Mouse (Mus musculus): ENCODE data around the gene Mroh8. TPM values are rescaled to one million over a fixed set of nuclear protein-coding genes. Genes with fewer than 3 reads are reported as not detected.

Gene Mroh8
- polyA plus RNA-seq, 1 experiment from 2014 or later = 0.09 TPM

DNA sequence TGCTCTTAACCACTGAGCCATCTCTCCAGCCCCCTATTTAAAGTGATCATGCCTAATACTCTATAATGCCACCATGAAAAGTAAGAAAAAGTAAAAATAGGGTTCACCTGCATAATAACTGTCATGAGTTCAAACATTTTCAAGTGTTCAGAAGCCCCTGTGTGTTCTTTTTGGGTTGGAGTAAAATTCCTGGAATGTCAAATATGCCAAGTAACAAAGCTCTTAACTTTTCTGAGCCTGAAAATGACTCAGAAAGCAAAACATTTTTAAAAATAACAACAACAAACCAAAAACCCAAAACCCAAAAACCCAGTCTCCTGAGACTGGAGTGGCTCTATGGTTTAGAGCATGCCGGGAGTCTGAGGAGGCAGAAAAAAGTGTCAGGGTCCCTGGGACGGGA lies 115.2 kb downstream of the Mroh8 start:
- ATAC-seq (replicated peaks; ENCODE audit: insufficient number of reproducible peaks, insufficient read depth, low FRiP score, low read depth) = no peak
- no peak overlapping the region for H3K4me3 ChIP-seq
- WGBS = 82% methylated on average over 2 of the region's 2 CpGs
- H3K27ac ChIP-seq = no peak overlapping the region
- H3K9me3 ChIP-seq (replicated peaks) = no peaks in the 10 kb centered on the region
- no peak overlapping the region for H3K4me2 ChIP-seq
- H3K4me1 ChIP-seq (replicated peaks) = no peaks in the 10 kb centered on the region
- no peak overlapping the region for H3K9ac ChIP-seq
- H3K27me3 ChIP-seq = no peaks in the 10 kb centered on the region
- H3K36me3 ChIP-seq = peaks cover 46% of the 10 kb centered on the region

Other genes with a start within 250 kb of the Mroh8 start
- gene Soga1, start 200.3 kb downstream of the Mroh8 start, polyA plus RNA-seq (2015; fragmentation: Nextera tagmentation; extraction: Ambion mirVana) = 1.7 and 2.7 TPM in 2 replicates
- gene Tldc2, start 192.5 kb downstream of the Mroh8 start, polyA plus RNA-seq (2015; fragmentation: Nextera tagmentation; extraction: Ambion mirVana) = not detected in 2 replicates
- 14.2 and 16.2 TPM in 2 replicates for gene Samhd1, start 144.3 kb downstream of the Mroh8 start, polyA plus RNA-seq (2015; fragmentation: Nextera tagmentation; extraction: Ambion mirVana)
- gene Rbl1, start 75.0 kb downstream of the Mroh8 start, polyA plus RNA-seq (2015; fragmentation: Nextera tagmentation; extraction: Ambion mirVana) = 14.9 and 17.2 TPM in 2 replicates
- gene Rpn2, start 532 bp downstream of the Mroh8 start, polyA plus RNA-seq (2015; fragmentation: Nextera tagmentation; extraction: Ambion mirVana) = 152 and 188 TPM in 2 replicates
- not detected in 2 replicates for gene Ghrh, start 68.0 kb upstream of the Mroh8 start, polyA plus RNA-seq (2015; fragmentation: Nextera tagmentation; extraction: Ambion mirVana)
- 49.7 and 62.0 TPM in 2 replicates for gene Manbal, start 88.0 kb upstream of the Mroh8 start, polyA plus RNA-seq (2015; fragmentation: Nextera tagmentation; extraction: Ambion mirVana)
- gene Src, start 138.9 kb upstream of the Mroh8 start, polyA plus RNA-seq (2015; fragmentation: Nextera tagmentation; extraction: Ambion mirVana) = 5.6 and 9.6 TPM in 2 replicates